Mouse (Mus musculus): ENCODE measurements around the gene Abhd16b. TPM values are rescaled to one million over a fixed set of nuclear protein-coding genes. Genes with fewer than 3 reads are reported as not detected.

Abhd16b gene
- polyA plus RNA-seq, 1 experiment from 2014 or later = 0.14 TPM

DNA sequence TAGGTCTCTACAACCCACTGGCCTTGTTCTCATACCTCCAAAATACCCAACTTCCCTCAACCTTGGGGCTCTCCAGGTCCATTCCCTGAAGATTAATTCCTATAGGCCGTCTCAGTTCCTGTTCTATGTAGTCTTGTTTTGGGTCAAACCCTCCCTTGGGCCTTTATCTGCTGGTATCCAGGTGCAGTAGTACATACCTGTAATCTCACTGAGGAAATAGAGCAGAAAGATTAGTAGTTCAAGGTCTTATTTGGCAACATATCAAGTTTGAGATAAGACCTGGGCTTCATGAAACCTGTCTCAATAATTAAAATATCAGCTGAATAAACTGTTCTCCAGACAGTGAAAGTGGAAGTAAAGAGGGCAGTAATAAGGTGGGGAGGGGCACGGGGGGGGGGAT is 9.9 kb upstream of the Abhd16b start:
- Histone ChIP-seq H3K27me3 (replicated peaks; ENCODE audit: control insufficient read depth, insufficient read depth, low read length) (no peaks in the 10 kb centered on the region), H3K9me3 (ENCODE audit: control insufficient read depth, low read length) (no peaks in the 10 kb centered on the region), H3K27ac (ENCODE audit: low read depth) (no peak overlapping the region), H3K36me3 (ENCODE audit: control insufficient read depth, insufficient read depth, low read length) (no peaks in the 10 kb centered on the region), H3K9ac (ENCODE audit: low read length) (no peak overlapping the region), H3K4me3 (ENCODE audit: low read depth, low read length) (no peak overlapping the region), H3K4me1 (replicated peaks; ENCODE audit: control insufficient read depth, insufficient read depth, low read length) (peaks cover 28% of the 10 kb centered on the region), H3K4me2 (ENCODE audit: low read length) (no peak overlapping the region)
- ATAC-seq (replicated peaks; ENCODE audit: low FRiP score, low TSS enrichment, low read depth) (no peak), DNase-seq (ENCODE audit: low spot score) (no peak)
- WGBS = 47% methylated on average over 2 of the region's 2 CpGs

DNA sequence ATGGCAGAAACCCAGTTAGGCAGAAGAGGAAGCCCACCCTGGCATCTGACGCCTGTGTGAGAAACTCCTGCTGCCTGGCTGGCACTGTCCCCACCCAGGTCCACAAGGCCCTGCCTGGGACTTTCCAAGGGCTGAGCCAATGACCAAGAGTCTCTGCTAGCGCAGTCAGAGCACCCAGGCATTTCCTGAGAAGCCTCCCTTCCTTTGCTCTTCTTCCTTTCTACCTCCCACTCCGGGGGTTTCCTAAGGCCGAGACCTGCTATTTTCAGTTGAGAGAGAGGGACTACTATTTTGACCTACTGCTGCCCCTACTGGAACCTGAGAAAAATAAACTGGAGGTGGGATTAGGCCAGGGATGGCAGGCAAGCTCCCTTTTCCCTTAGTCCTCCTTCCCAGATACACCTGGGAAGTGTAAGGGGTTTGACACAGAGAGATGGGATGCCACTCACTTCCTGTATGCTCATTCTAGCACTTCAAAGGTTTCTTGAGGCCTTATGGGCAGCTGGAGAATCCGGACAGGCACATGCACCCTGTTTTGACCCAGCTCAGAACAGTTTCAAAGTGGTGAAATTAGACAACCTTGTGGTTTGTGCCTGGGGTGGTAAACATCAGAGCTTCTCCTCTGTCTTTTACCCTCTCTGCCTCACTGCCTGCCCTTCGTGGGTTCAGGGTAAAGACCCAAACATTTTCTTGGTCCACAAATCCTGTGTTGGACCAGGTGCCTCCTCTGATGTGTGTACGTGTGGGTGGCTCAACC is 9.3 kb upstream of the Abhd16b start:
- no peak overlapping the region for H3K4me2 ChIP-seq (ENCODE audit: low read length)
- H3K4me1 ChIP-seq (replicated peaks; ENCODE audit: control insufficient read depth, insufficient read depth, low read length) = peaks cover 29% of the 10 kb centered on the region
- no peak for ATAC-seq (replicated peaks; ENCODE audit: low FRiP score, low TSS enrichment, low read depth)
- no peak for DNase-seq (ENCODE audit: low spot score)
- no peak overlapping the region for H3K27ac ChIP-seq (ENCODE audit: low read depth)
- no peaks in the 10 kb centered on the region for H3K9me3 ChIP-seq (ENCODE audit: control insufficient read depth, low read length)
- H3K27me3 ChIP-seq (replicated peaks; ENCODE audit: control insufficient read depth, insufficient read depth, low read length) = no peaks in the 10 kb centered on the region
- WGBS = 32% methylated on average over 7 of the region's 7 CpGs
- H3K4me3 ChIP-seq (ENCODE audit: low read depth, low read length) = no peak overlapping the region
- no peak overlapping the region for H3K9ac ChIP-seq (ENCODE audit: low read length)
- no peaks in the 10 kb centered on the region for H3K36me3 ChIP-seq (ENCODE audit: control insufficient read depth, insufficient read depth, low read length)

- H3K9ac ChIP-seq (ENCODE audit: low read length) = no peak overlapping the region
- ATAC-seq (replicated peaks; ENCODE audit: low FRiP score, low TSS enrichment, low read depth) (no peak), DNase-seq (ENCODE audit: low spot score) (no peak)
- no peaks in the 10 kb centered on the region for H3K27me3 ChIP-seq (replicated peaks; ENCODE audit: control insufficient read depth, insufficient read depth, low read length)
- WGBS = 86% methylated on average over 6 of the region's 6 CpGs
- H3K4me2 ChIP-seq (ENCODE audit: low read length) = no peak overlapping the region
- peaks cover 29% of the 10 kb centered on the region for H3K4me1 ChIP-seq (replicated peaks; ENCODE audit: control insufficient read depth, insufficient read depth, low read length)
- no peak overlapping the region for H3K27ac ChIP-seq (ENCODE audit: low read depth)
- no peaks in the 10 kb centered on the region for H3K9me3 ChIP-seq (ENCODE audit: control insufficient read depth, low read length)
- H3K4me3 ChIP-seq (ENCODE audit: low read depth, low read length) = no peak overlapping the region
- H3K36me3 ChIP-seq (ENCODE audit: control insufficient read depth, insufficient read depth, low read length) = no peaks in the 10 kb centered on the region
These were observed 8.4 kb upstream of the Abhd16b start for GRCm38 (mm10) chr2:181484456-181485233.

DNA sequence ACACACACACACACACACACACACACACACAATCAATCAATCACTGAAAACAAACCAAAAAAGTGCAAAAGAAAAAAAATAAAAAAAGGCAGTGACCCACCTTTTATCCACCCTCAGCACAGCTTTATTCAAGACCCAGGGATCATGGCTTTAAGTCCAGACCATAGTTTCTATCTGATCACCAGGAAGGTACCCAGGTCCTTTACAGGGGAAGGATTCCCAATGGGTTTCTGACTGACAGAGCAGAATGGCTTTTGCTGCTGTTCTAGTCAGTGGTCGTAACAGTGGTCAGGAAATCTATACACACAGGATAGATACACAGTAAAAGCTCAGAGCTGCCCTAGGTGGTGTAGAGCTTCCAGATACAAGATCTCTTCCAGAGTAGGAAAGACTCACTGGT is 7.3 kb upstream of the Abhd16b start:
- no peak overlapping the region for H3K4me2 ChIP-seq (ENCODE audit: low read length)
- H3K9ac ChIP-seq (ENCODE audit: low read length) = no peak overlapping the region
- DNase-seq (ENCODE audit: low spot score) = no peak
- H3K27ac ChIP-seq (ENCODE audit: low read depth) = peak overlapping the region; percentile 43; the same call in 1 of the 2 replicates
- no peak for ATAC-seq (replicated peaks; ENCODE audit: low FRiP score, low TSS enrichment, low read depth)
- peaks cover 29% of the 10 kb centered on the region for H3K4me1 ChIP-seq (replicated peaks; ENCODE audit: control insufficient read depth, insufficient read depth, low read length)
- H3K36me3 ChIP-seq (ENCODE audit: control insufficient read depth, insufficient read depth, low read length) = no peaks in the 10 kb centered on the region
- no peak overlapping the region for H3K4me3 ChIP-seq (ENCODE audit: low read depth, low read length)
- 14% methylated on average over 1 of the region's 1 CpGs for WGBS
- H3K27me3 ChIP-seq (replicated peaks; ENCODE audit: control insufficient read depth, insufficient read depth, low read length) = no peaks in the 10 kb centered on the region
- H3K9me3 ChIP-seq (ENCODE audit: control insufficient read depth, low read length) = no peaks in the 10 kb centered on the region

GRCm38 (mm10) chr2:181487338-181488277 is 5.4 kb upstream of the Abhd16b start:
- H3K9ac ChIP-seq (ENCODE audit: low read length) = 0 out of 2 replicates have a peak overlapping the region, but pooled peaks have one; percentile 10
- DNase-seq (ENCODE audit: low spot score) = peak; percentile 68

DNA sequence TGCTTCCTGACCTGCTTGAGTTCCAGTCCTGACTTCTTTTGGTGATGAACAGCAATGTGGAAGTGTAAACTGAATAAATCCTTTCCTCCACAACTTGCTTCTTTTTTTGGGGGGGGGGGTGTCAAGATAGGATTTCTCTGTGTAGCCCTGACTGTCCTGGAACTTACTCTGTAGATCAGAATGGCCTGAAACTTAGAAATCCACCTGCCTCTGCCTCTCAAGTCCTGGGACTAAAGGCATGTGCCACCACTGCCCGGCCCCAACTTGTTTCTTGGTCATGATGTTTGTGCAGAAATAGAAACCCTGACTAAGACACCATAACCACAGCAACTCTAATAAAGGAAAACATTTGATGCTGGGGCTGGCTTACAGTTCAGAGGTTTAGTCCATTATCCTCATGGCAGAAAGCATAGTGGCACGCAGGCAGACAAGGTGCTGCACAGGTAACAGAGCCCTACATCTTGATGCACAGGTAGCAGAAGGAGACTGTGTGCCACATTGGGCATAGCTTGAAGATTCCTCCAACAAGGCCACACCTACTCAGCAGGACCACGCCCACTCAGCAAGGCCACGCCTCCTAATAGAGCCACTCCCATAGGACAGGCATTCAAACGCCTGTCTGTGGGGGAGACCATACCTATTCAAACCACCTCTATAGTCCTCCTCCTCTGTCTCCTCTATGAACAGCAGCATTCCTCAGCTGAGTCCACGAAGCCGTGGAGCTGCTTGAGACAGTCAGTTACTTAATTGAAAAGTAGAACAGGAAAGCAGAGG is 1.4 kb upstream of the Abhd16b start:
- Histone ChIP-seq H3K36me3 (ENCODE audit: control insufficient read depth, insufficient read depth, low read length) (no peaks in the 10 kb centered on the region), H3K4me1 (replicated peaks; ENCODE audit: control insufficient read depth, insufficient read depth, low read length) (peaks cover 19% of the 10 kb centered on the region), H3K9ac (ENCODE audit: low read length) (no peak overlapping the region), H3K27me3 (replicated peaks; ENCODE audit: control insufficient read depth, insufficient read depth, low read length) (no peaks in the 10 kb centered on the region), H3K4me2 (ENCODE audit: low read length) (no peak overlapping the region), H3K4me3 (ENCODE audit: low read depth, low read length) (no peak overlapping the region), H3K9me3 (ENCODE audit: control insufficient read depth, low read length) (no peaks in the 10 kb centered on the region), H3K27ac (ENCODE audit: low read depth) (no peak overlapping the region)
- DNase-seq (ENCODE audit: low spot score) = no peak
- ATAC-seq (replicated peaks; ENCODE audit: low FRiP score, low TSS enrichment, low read depth) = no peak
- 31% methylated on average over 7 of the region's 7 CpGs for WGBS

More at GRCm38 (mm10) chr2:181487338-181488277, 5.4 kb upstream of the Abhd16b start:
- H3K36me3 ChIP-seq (ENCODE audit: control insufficient read depth, insufficient read depth, low read length) = no peaks in the 10 kb centered on the region
- 13% methylated on average over 5 of the region's 5 CpGs for WGBS
- peak; percentile 85 for ATAC-seq (replicated peaks; ENCODE audit: low FRiP score, low TSS enrichment, low read depth)
- no peaks in the 10 kb centered on the region for H3K9me3 ChIP-seq (ENCODE audit: control insufficient read depth, low read length)
- peak overlapping the region; percentile 27 for H3K4me2 ChIP-seq (ENCODE audit: low read length)
- no peaks in the 10 kb centered on the region for H3K27me3 ChIP-seq (replicated peaks; ENCODE audit: control insufficient read depth, insufficient read depth, low read length)
- H3K27ac ChIP-seq (ENCODE audit: low read depth) = peak overlapping the region; percentile 83
- H3K4me3 ChIP-seq (ENCODE audit: low read depth, low read length) = no peak overlapping the region
- H3K4me1 ChIP-seq (replicated peaks; ENCODE audit: control insufficient read depth, insufficient read depth, low read length) = peaks cover 29% of the 10 kb centered on the region

DNA sequence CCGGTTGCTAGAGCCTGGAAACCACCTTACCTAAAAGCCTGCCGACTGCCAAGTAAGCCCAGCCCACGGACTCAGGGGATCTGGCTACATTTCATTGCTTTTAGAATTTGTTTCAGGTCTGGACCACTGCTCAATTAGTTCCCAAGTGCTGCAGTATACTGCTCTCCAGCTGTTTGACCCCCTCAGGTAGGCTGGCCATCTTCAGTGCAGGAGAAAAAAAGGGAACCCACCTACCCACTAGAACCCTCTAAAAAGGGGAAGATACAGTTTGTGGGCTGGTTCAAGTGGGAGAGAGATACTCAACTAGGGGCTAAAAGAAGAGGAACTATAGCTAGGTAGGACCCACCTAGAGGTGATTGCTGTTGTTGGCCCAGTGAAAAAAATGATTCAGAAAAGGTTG is 800 bp upstream of the Abhd16b start:
- Histone ChIP-seq H3K36me3 (ENCODE audit: control insufficient read depth, insufficient read depth, low read length) (no peaks in the 10 kb centered on the region), H3K4me2 (ENCODE audit: low read length) (no peak overlapping the region), H3K4me3 (ENCODE audit: low read depth, low read length) (no peak overlapping the region), H3K27me3 (replicated peaks; ENCODE audit: control insufficient read depth, insufficient read depth, low read length) (no peaks in the 10 kb centered on the region), H3K9me3 (ENCODE audit: control insufficient read depth, low read length) (no peaks in the 10 kb centered on the region), H3K9ac (ENCODE audit: low read length) (no peak overlapping the region), H3K27ac (ENCODE audit: low read depth) (no peak overlapping the region), H3K4me1 (replicated peaks; ENCODE audit: control insufficient read depth, insufficient read depth, low read length) (peaks cover 13% of the 10 kb centered on the region)
- ATAC-seq (replicated peaks; ENCODE audit: low FRiP score, low TSS enrichment, low read depth) = no peak
- DNase-seq (ENCODE audit: low spot score) = no peak
- whole genome bisulfite sequencing = 38% methylated on average over 3 of the region's 3 CpGs

Data from intestine, embryonic 14.5 days (tissue).